Mouse (Mus musculus): ENCODE results near the gene Sulf2. TPM values are rescaled to one million over a fixed set of nuclear protein-coding genes. Genes with fewer than 3 reads are reported as not detected.

The Sulf2 gene
- total RNA-seq, 2 experiments from 2014 or later = 59.3 to 60.7 TPM

GRCm38 (mm10) chr2:166032628-166033027 lies 122.8 kb downstream of the Sulf2 start:
- intact Hi-C loops (cut with DNase I) = loop anchor here (5.0 kb wide), 2 partner anchors 35 to 115 kb away; no protein-coding TSS in a partner anchor
- no peak for DNase-seq

- intact Hi-C loops (cut with DNase I) = loop anchor here (2.0 to 5.0 kb wide), 3 partner anchors 17 to 114 kb away; no protein-coding TSS in a partner anchor
Measured at GRCm38 (mm10) chr2:166031120-166031929, 124.1 kb downstream of the Sulf2 start.

GRCm38 (mm10) chr2:166030256-166030995 lies 125.0 kb downstream of the Sulf2 start:
- intact Hi-C loops (cut with DNase I) = loop anchor here (2.0 to 5.0 kb wide), 3 partner anchors 16 to 113 kb away; no protein-coding TSS in a partner anchor
- peak in 1 of 2 experiments; percentile 18 for DNase-seq

More at GRCm38 (mm10) chr2:166031120-166031929, 124.1 kb downstream of the Sulf2 start:
- DNase-seq = peak; percentile 51 to 58

- no peak for DNase-seq
- intact Hi-C loops (cut with DNase I) = no loop called here
Measured at GRCm38 (mm10) chr2:166029232-166029631, 126.2 kb downstream of the Sulf2 start.

- intact Hi-C loops (cut with DNase I) = no loop called here
- no peak for DNase-seq
Measured at GRCm38 (mm10) chr2:166027834-166028233, 127.6 kb downstream of the Sulf2 start.

GRCm38 (mm10) chr2:166025943-166026342 lies 129.5 kb downstream of the Sulf2 start:
- no peak for DNase-seq
- intact Hi-C loops (cut with DNase I) = no loop called here

GRCm38 (mm10) chr2:166024621-166025020 lies 130.8 kb downstream of the Sulf2 start:
- no peak for DNase-seq
- intact Hi-C loops (cut with DNase I) = no loop called here

- intact Hi-C loops (cut with DNase I) = no loop called here
- DNase-seq = no peak
Measured at GRCm38 (mm10) chr2:166024079-166024478, 131.4 kb downstream of the Sulf2 start.

Other genes with a start within 250 kb of the Sulf2 start
- 10 to 100 TPM; 28.7 to 31.5 TPM for gene Ncoa3, start 163.0 kb downstream of the Sulf2 start, total RNA-seq (2021)